Mouse (Mus musculus): Measurements from ENCODE around the gene Gm42688. TPM values are rescaled to one million over a fixed set of nuclear protein-coding genes. Genes with fewer than 3 reads are reported as not detected.

The Gm42688 gene
- polyA plus RNA-seq (2015; fragmentation: Nextera tagmentation; extraction: Ambion mirVana) = 0.81 and 1.1 TPM in 2 replicates

DNA sequence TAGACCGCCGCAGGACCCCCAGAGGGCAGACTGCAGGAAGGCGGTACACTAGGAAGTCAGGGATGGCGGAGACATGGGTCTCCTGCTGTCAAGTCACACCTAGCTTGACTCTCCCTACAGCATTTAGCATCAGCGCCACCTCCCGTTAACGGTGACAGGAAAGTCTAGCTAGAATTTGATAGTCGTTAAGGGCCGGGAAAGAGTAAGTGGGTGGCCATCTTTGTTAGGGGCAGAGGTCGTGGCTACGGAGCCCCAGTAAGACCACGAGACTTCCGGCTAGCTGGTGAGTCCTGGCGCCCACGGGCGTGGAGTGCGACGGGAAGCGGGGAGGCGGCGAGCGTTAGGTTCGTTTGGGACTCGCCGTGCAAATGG lies at the start of gene Gm42688, which contains the start of gene Ccdc142:
Gene Gm42688 (plus strand): TSS at position 302 of the 372 bp plus-strand sequence.
Gene Ccdc142 (plus strand): TSS at position 286 of the 372 bp plus-strand sequence.
- under 1% methylated on average over 25 of the region's 25 CpGs for whole genome bisulfite sequencing (ENCODE audit: insufficient replicate concordance)
- peak; percentile 83 for ATAC-seq (ENCODE audit: low read depth)
- Histone ChIP-seq H3K27me3 (ENCODE audit: control insufficient read depth, insufficient read depth, low read depth, low read length) (no peaks in the 10 kb centered on the region; the same call in 1 of the 2 replicates), H3K4me1 (ENCODE audit: control insufficient read depth, low read depth, low read length) (peaks cover 24% of the 10 kb centered on the region), H3K4me3 (ENCODE audit: low read depth, low read length) (peak within 1 kb of the TSS; percentile 86), H3K9ac (ENCODE audit: low read depth, low read length) (peak within 1 kb of the TSS; percentile 90), H3K27ac (ENCODE audit: low read length) (peak within 1 kb of the TSS; percentile 85), H3K9me3 (replicated peaks; ENCODE audit: control insufficient read depth, low read length) (no peaks in the 10 kb centered on the region), H3K36me3 (ENCODE audit: control insufficient read depth, insufficient read depth) (no peaks in the 10 kb centered on the region), H3K4me2 (ENCODE audit: low read depth, low read length) (peak within 1 kb of the TSS; percentile 100)

GRCm38 (mm10) chr6:83053136-83053960 lies 48.1 kb upstream of the Gm42688 start:
- Histone ChIP-seq H3K9me3 (replicated peaks; ENCODE audit: control insufficient read depth, low read length) (no peaks in the 10 kb centered on the region), H3K4me2 (ENCODE audit: low read depth, low read length) (peak overlapping the region; percentile 96), H3K4me1 (ENCODE audit: control insufficient read depth, low read depth, low read length) (peaks cover 25% of the 10 kb centered on the region), H3K27me3 (ENCODE audit: control insufficient read depth, insufficient read depth, low read depth, low read length) (no peaks in the 10 kb centered on the region), H3K36me3 (ENCODE audit: control insufficient read depth, insufficient read depth) (peaks cover 28% of the 10 kb centered on the region), H3K9ac (ENCODE audit: low read depth, low read length) (peak overlapping the region; percentile 92), H3K4me3 (ENCODE audit: low read depth, low read length) (peak overlapping the region; percentile 90), H3K27ac (ENCODE audit: low read length) (peak overlapping the region; percentile 93)
- WGBS (ENCODE audit: insufficient replicate concordance) = 2% methylated on average over 26 of the region's 26 CpGs
- ATAC-seq (ENCODE audit: low read depth) = no peak

- Histone ChIP-seq H3K27me3 (ENCODE audit: control insufficient read depth, insufficient read depth, low read depth, low read length) (no peaks in the 10 kb centered on the region), H3K9me3 (replicated peaks; ENCODE audit: control insufficient read depth, low read length) (no peaks in the 10 kb centered on the region), H3K27ac (ENCODE audit: low read length) (peak within 1 kb of the TSS; percentile 93), H3K9ac (ENCODE audit: low read depth, low read length) (peak within 1 kb of the TSS; percentile 92), H3K4me1 (ENCODE audit: control insufficient read depth, low read depth, low read length) (peaks cover 30% of the 10 kb centered on the region), H3K4me3 (ENCODE audit: low read depth, low read length) (peak within 1 kb of the TSS; percentile 90), H3K36me3 (ENCODE audit: control insufficient read depth, insufficient read depth) (peaks cover 28% of the 10 kb centered on the region), H3K4me2 (ENCODE audit: low read depth, low read length) (peak within 1 kb of the TSS; percentile 96)
- under 1% methylated on average over 60 of the region's 64 CpGs for WGBS (ENCODE audit: insufficient replicate concordance)
- ATAC-seq (ENCODE audit: low read depth) = peak; percentile 94
These were observed 47.2 kb upstream of the Gm42688 start, which contains the start of gene Aup1 for GRCm38 (mm10) chr6:83054074-83054851. Aup1 (plus strand) TSS chr6:83054521.

DNA sequence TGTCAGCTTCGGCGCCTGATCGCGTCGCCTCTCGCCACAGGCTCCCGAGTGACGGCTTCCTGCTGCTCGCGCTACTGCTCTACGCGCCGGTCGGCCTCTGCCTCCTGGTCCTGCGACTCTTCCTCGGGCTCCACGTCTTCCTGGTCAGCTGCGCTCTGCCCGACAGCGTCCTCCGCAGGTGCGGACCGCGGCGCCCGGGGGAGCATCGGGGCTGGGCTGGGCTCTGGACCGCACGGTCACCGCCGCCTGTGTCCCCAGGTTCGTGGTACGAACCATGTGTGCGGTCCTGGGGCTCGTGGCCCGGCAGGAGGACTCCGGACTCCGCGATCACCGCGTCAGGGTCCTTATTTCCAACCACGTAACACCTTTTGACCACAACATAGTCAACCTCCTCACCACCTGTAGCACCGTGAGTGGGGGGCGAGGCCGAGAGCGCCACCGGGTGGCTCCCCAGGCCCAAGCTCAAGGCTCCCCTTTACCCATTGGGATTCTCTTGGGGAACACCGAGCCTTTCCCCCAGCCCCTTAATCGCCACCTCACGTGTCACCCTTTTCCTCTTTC lies 46.5 kb upstream of the Gm42688 start, which contains the start of gene Htra2:
Gene Htra2 (minus strand): TSS at position 403 of the 561 bp plus-strand sequence.
- ATAC-seq (ENCODE audit: low read depth) = peak; percentile 9

GRCm38 (mm10) chr6:83057790-83058189 lies 43.6 kb upstream of the Gm42688 start, which contains the start of gene Dqx1:
Dqx1 (plus strand) TSS chr6:83057844.
- peak; percentile 12 for ATAC-seq (ENCODE audit: low read depth)
- Histone ChIP-seq H3K4me1 (ENCODE audit: control insufficient read depth, low read depth, low read length) (peaks cover 21% of the 10 kb centered on the region), H3K9ac (ENCODE audit: low read depth, low read length) (no peak within 1 kb of the TSS; the same call in 1 of the 2 replicates), H3K36me3 (ENCODE audit: control insufficient read depth, insufficient read depth) (peaks cover 15% of the 10 kb centered on the region), H3K4me2 (ENCODE audit: low read depth, low read length) (peak within 1 kb of the TSS; percentile 30), H3K27me3 (ENCODE audit: control insufficient read depth, insufficient read depth, low read depth, low read length) (peaks cover 15% of the 10 kb centered on the region), H3K27ac (ENCODE audit: low read length) (0 out of 2 replicates have a peak within 1 kb of the TSS, but pooled peaks have one; percentile 16), H3K9me3 (replicated peaks; ENCODE audit: control insufficient read depth, low read length) (no peaks in the 10 kb centered on the region), H3K4me3 (ENCODE audit: low read depth, low read length) (peak within 1 kb of the TSS; percentile 38)
- 48% methylated on average over 3 of the region's 3 CpGs for WGBS (ENCODE audit: insufficient replicate concordance)

More for the DNA sequence above, 46.5 kb upstream of the Gm42688 start, which contains the start of gene Htra2:
- WGBS (ENCODE audit: insufficient replicate concordance) = under 1% methylated on average over 50 of the region's 50 CpGs
- H3K4me3 ChIP-seq (ENCODE audit: low read depth, low read length) = peak within 1 kb of the TSS; percentile 90
- peak within 1 kb of the TSS; percentile 92 for H3K9ac ChIP-seq (ENCODE audit: low read depth, low read length)
- peak within 1 kb of the TSS; percentile 93 for H3K27ac ChIP-seq (ENCODE audit: low read length)
- peaks cover 31% of the 10 kb centered on the region for H3K4me1 ChIP-seq (ENCODE audit: control insufficient read depth, low read depth, low read length)
- H3K27me3 ChIP-seq (ENCODE audit: control insufficient read depth, insufficient read depth, low read depth, low read length) = no peaks in the 10 kb centered on the region
- H3K36me3 ChIP-seq (ENCODE audit: control insufficient read depth, insufficient read depth) = peaks cover 28% of the 10 kb centered on the region
- no peaks in the 10 kb centered on the region for H3K9me3 ChIP-seq (replicated peaks; ENCODE audit: control insufficient read depth, low read length)
- peak within 1 kb of the TSS; percentile 96 for H3K4me2 ChIP-seq (ENCODE audit: low read depth, low read length)

GRCm38 (mm10) chr6:83058725-83059124 lies 42.7 kb upstream of the Gm42688 start:
- Histone ChIP-seq H3K27ac (ENCODE audit: low read length) (no peak overlapping the region), H3K9ac (ENCODE audit: low read depth, low read length) (no peak overlapping the region; the same call in 1 of the 2 replicates), H3K27me3 (ENCODE audit: control insufficient read depth, insufficient read depth, low read depth, low read length) (peaks cover 24% of the 10 kb centered on the region), H3K4me1 (ENCODE audit: control insufficient read depth, low read depth, low read length) (peaks cover 15% of the 10 kb centered on the region), H3K9me3 (replicated peaks; ENCODE audit: control insufficient read depth, low read length) (no peaks in the 10 kb centered on the region), H3K36me3 (ENCODE audit: control insufficient read depth, insufficient read depth) (peaks cover 15% of the 10 kb centered on the region), H3K4me3 (ENCODE audit: low read depth, low read length) (peak overlapping the region; percentile 38), H3K4me2 (ENCODE audit: low read depth, low read length) (peak overlapping the region; percentile 30)
- WGBS (ENCODE audit: insufficient replicate concordance) = 70% methylated on average over 2 of the region's 2 CpGs
- ATAC-seq (ENCODE audit: low read depth) = no peak

DNA sequence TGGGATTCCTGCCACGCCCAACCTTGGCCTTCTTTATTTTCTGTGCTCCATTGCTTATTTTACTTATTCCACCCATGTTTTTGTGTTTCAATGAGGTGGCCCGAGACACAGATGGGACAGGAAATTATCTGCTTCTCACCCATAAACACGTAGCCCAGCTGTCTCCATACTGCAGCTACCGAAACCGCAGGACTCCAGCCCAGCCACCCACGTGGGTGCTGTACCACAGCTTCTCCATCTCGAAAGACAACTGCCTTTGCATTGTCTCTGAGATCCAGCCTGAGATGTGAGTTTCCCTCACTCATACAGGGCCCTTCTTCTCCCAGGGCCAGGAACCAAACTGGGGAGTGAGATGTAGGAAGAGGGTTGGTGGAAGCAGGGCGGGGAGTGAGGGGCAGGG lies 35.4 kb upstream of the Gm42688 start:
- Histone ChIP-seq H3K9ac (ENCODE audit: low read depth, low read length) (no peak overlapping the region), H3K4me3 (ENCODE audit: low read depth, low read length) (no peak overlapping the region), H3K27me3 (ENCODE audit: control insufficient read depth, insufficient read depth, low read depth, low read length) (peaks cover 97% of the 10 kb centered on the region), H3K4me1 (ENCODE audit: control insufficient read depth, low read depth, low read length) (peaks cover 14% of the 10 kb centered on the region), H3K9me3 (replicated peaks; ENCODE audit: control insufficient read depth, low read length) (no peaks in the 10 kb centered on the region), H3K36me3 (ENCODE audit: control insufficient read depth, insufficient read depth) (no peaks in the 10 kb centered on the region), H3K4me2 (ENCODE audit: low read depth, low read length) (no peak overlapping the region), H3K27ac (ENCODE audit: low read length) (no peak overlapping the region)
- 27% methylated on average over 8 of the region's 8 CpGs for WGBS (ENCODE audit: insufficient replicate concordance)
- no peak for ATAC-seq (ENCODE audit: low read depth)

DNA sequence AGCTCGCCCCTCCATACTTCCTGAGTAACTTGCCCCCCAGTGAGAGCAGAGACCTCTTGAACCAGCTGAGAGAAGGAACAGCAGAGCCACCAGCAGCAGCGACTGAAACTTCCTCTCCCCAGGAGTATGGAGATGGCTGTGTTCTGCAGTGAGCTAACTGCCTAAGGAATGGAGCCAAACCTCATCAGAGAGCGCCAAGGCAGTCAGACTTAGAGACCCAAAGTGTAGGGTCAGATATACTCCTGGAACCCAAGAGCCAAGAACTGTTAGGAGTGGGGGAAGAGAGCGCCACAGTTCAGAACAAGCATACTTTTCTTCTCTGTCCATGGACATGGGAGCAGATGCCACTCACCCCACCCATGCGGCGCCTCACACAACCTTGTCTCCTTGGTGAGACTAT lies 35.0 kb upstream of the Gm42688 start:
- WGBS (ENCODE audit: insufficient replicate concordance) = 31% methylated on average over 6 of the region's 6 CpGs

More for the DNA sequence above, 35.0 kb upstream of the Gm42688 start:
- no peak overlapping the region for H3K9ac ChIP-seq (ENCODE audit: low read depth, low read length)
- peaks cover 99% of the 10 kb centered on the region for H3K27me3 ChIP-seq (ENCODE audit: control insufficient read depth, insufficient read depth, low read depth, low read length)
- no peaks in the 10 kb centered on the region for H3K36me3 ChIP-seq (ENCODE audit: control insufficient read depth, insufficient read depth)
- H3K9me3 ChIP-seq (replicated peaks; ENCODE audit: control insufficient read depth, low read length) = no peaks in the 10 kb centered on the region
- no peak overlapping the region for H3K27ac ChIP-seq (ENCODE audit: low read length)
- H3K4me3 ChIP-seq (ENCODE audit: low read depth, low read length) = no peak overlapping the region
- no peak overlapping the region for H3K4me2 ChIP-seq (ENCODE audit: low read depth, low read length)
- H3K4me1 ChIP-seq (ENCODE audit: control insufficient read depth, low read depth, low read length) = peaks cover 19% of the 10 kb centered on the region
- no peak for ATAC-seq (ENCODE audit: low read depth)

All from liver, embryonic 16.5 days (tissue).